In genomic region chr11:82016181-82016780, GRCm38 (mm10) we compare ENCODE assay signal across 25 mouse cellular contexts. TPM values are rescaled to one million over a fixed set of nuclear protein-coding genes. Genes with fewer than 3 reads are reported as not detected.
DNase-seq lines count a peak whose midpoint lies in the region; ATAC-seq and TF ChIP-seq lines count a peak whose summit lies in the region.
"Had no signal": no experiment of that assay in that cellular context is flagged by ENCODE, and none has a peak within 500 bp of the region (broad histone marks: within the 10 kb centered on the region; RNA-seq: fewer than 3 reads in every experiment).

No protein-coding gene starts in this region.

- TF ChIP-seq CTCF in gastrocnemius, adult 2 months (IDR thresholded peaks at IDR 0.05) = no peak
- TF ChIP-seq CTCF in forebrain, postnatal 0 days (IDR thresholded peaks at IDR 0.05; ENCODE audit: low read depth) = no peak

- DNase-seq in gastrocnemius, adult 2 months = peak; percentile 67
- DNase-seq in gastrocnemius, postnatal 4 days (ENCODE audit: low spot score in 2 of 2) = no peak
- DNase-seq in urinary bladder, postnatal 14 days (ENCODE audit: low spot score) = peak; percentile 32
- no peak for DNase-seq in urinary bladder, adult 2 months (ENCODE audit: low spot score)
- DNase-seq in heart, postnatal 10 days = peak; percentile 57 to 59
- no peak for DNase-seq in forebrain, postnatal 0 days
- no peak for DNase-seq in thymus, adult 18-20 months
- DNase-seq: cerebellum, adult 18-20 months; cerebellum, postnatal 36 days; liver, embryonic 13.5 days; lung, embryonic 14.5 days; thymus, postnatal 4 days had no signal

- no peaks in the 10 kb centered on the region for H3K4me1 ChIP-seq in forebrain, postnatal 0 days (ENCODE audit: insufficient read depth)
- H3K4me1 ChIP-seq: liver, embryonic 13.5 days; midbrain, embryonic 12.5 days; neural tube, embryonic 13.5 days had no signal

- intact Hi-C loops in gastrocnemius, adult 2 months (cut with DNase I) = no loop called here
- intact Hi-C loops in heart, postnatal 10 days (cut with DNase I) = no loop called here

- WGBS in forebrain, postnatal 0 days = 77% methylated on average over 3 of the region's 3 CpGs

- ATAC-seq in monocyte, adult 5-6 weeks (replicated peaks; ENCODE audit: insufficient number of reproducible peaks, low FRiP score, low TSS enrichment, poor library complexity, severe bottlenecking) = peak; percentile 89
- ATAC-seq in forebrain, postnatal 0 days = no peak
- ATAC-seq: hindbrain, embryonic 16.5 days; intestine, postnatal 0 days had no signal

- no peaks in the 10 kb centered on the region for H3K9me3 ChIP-seq in forebrain, postnatal 0 days (ENCODE audit: low read length)
- H3K9me3 ChIP-seq: embryonic facial prominence, embryonic 15.5 days; heart, embryonic 15.5 days; liver, embryonic 13.5 days; midbrain, embryonic 12.5 days; neural tube, embryonic 13.5 days had no signal

- no peak overlapping the region for H3K4me2 ChIP-seq in forebrain, postnatal 0 days (ENCODE audit: low read depth)
- H3K4me2 ChIP-seq: embryonic facial prominence, embryonic 15.5 days; heart, embryonic 15.5 days; liver, embryonic 13.5 days; lung, embryonic 14.5 days; midbrain, embryonic 12.5 days; neural tube, embryonic 13.5 days had no signal

- H3K4me3 ChIP-seq in gastrocnemius, adult 2 months = no peak overlapping the region
- H3K4me3 ChIP-seq in forebrain, postnatal 0 days (ENCODE audit: low read depth, low read length) = no peak overlapping the region
- H3K4me3 ChIP-seq: embryonic facial prominence, embryonic 15.5 days; heart, embryonic 15.5 days; liver, embryonic 13.5 days; midbrain, embryonic 12.5 days; neural tube, embryonic 13.5 days had no signal

- H3K27ac ChIP-seq in gastrocnemius, adult 2 months = no peak overlapping the region
- no peak overlapping the region for H3K27ac ChIP-seq in forebrain, postnatal 0 days (ENCODE audit: low read depth, low read length)
- H3K27ac ChIP-seq: embryonic facial prominence, embryonic 15.5 days; heart, embryonic 15.5 days; liver, embryonic 13.5 days; midbrain, embryonic 12.5 days; neural tube, embryonic 13.5 days had no signal

- H3K36me3 ChIP-seq in forebrain, postnatal 0 days (ENCODE audit: insufficient read depth) = no peaks in the 10 kb centered on the region
- H3K36me3 ChIP-seq: embryonic facial prominence, embryonic 15.5 days; heart, embryonic 15.5 days; liver, embryonic 13.5 days; midbrain, embryonic 12.5 days; neural tube, embryonic 13.5 days had no signal

- H3K9ac ChIP-seq in forebrain, postnatal 0 days = no peak overlapping the region
- H3K9ac ChIP-seq: embryonic facial prominence, embryonic 15.5 days; heart, embryonic 15.5 days; liver, embryonic 13.5 days; lung, embryonic 14.5 days; midbrain, embryonic 12.5 days; neural tube, embryonic 13.5 days had no signal

- no peaks in the 10 kb centered on the region for H3K27me3 ChIP-seq in forebrain, postnatal 0 days (ENCODE audit: insufficient read depth, low read length)
- H3K27me3 ChIP-seq: embryonic facial prominence, embryonic 15.5 days; heart, embryonic 15.5 days; liver, embryonic 13.5 days; midbrain, embryonic 12.5 days; neural tube, embryonic 13.5 days had no signal

RNA-seq across cellular contexts. Expression of gene Ccl2, which starts 19.1 kb away (rescaled TPM):
- under 1 TPM in 1 of 2 experiments, not detected in 1; 0.41 TPM for total RNA-seq in gastrocnemius, adult 2 months (2021)
- total RNA-seq in gastrocnemius, postnatal 4 days (2021) = 10 to 100 TPM in 1 of 2 experiments, 1 to 10 TPM in 1; 4.8 to 10.3 TPM
- polyA plus RNA-seq in urinary bladder, adult 2 months (2012; rRNA removed) = 6.3 and 6.4 TPM in 2 replicates
- total RNA-seq in heart, postnatal 10 days (2021) = 1 to 10 TPM; 1.2 to 1.8 TPM
- 3.4 to 5.0 TPM in 2 of 3 replicates, not detected in the other for total RNA-seq in monocyte, adult 5-6 weeks (2017)
- total RNA-seq in forebrain, postnatal 0 days (2014; rRNA removed) = 0.85 and 2.4 TPM in 2 replicates
- 1.3 and 1.6 TPM in 2 replicates for polyA plus RNA-seq in forebrain, postnatal 0 days (2015; fragmentation: Nextera tagmentation; extraction: Ambion mirVana)
- total RNA-seq: layer of hippocampus, postnatal 10 days; left cerebral cortex, adult 8-10 months had no signal
- polyA plus RNA-seq: limb, embryonic 11.5 days had no signal

RNA-seq across cellular contexts. Expression of gene Gm17268, which starts 22.1 kb away (rescaled TPM):
- not detected for total RNA-seq in gastrocnemius, adult 2 months (2021)
- not detected for total RNA-seq in gastrocnemius, postnatal 4 days (2021)
- not detected in 2 replicates for polyA plus RNA-seq in urinary bladder, adult 2 months (2012; rRNA removed)
- not detected for total RNA-seq in heart, postnatal 10 days (2021)
- total RNA-seq in monocyte, adult 5-6 weeks (2017) = not detected in 3 replicates
- not detected in 2 replicates for total RNA-seq in forebrain, postnatal 0 days (2014; rRNA removed)
- polyA plus RNA-seq in forebrain, postnatal 0 days (2015; fragmentation: Nextera tagmentation; extraction: Ambion mirVana) = not detected in 2 replicates
- total RNA-seq: adrenal gland, postnatal 4 days; layer of hippocampus, postnatal 10 days; left cerebral cortex, adult 8-10 months had no signal
- polyA plus RNA-seq: embryonic facial prominence, embryonic 15.5 days; heart, embryonic 15.5 days; hindbrain, embryonic 16.5 days; intestine, postnatal 0 days; kidney, embryonic 16.5 days; large intestine, adult 2 months; limb, embryonic 11.5 days; liver, embryonic 13.5 days; lung, embryonic 14.5 days; midbrain, embryonic 12.5 days; neural tube, embryonic 13.5 days had no signal

RNA-seq across cellular contexts. Expression of gene Ccl7, which starts 29.2 kb away (rescaled TPM):
- total RNA-seq in gastrocnemius, adult 2 months (2021) = not detected
- total RNA-seq in gastrocnemius, postnatal 4 days (2021) = 1 to 10 TPM; 3.7 to 4.2 TPM
- polyA plus RNA-seq in urinary bladder, adult 2 months (2012; rRNA removed) = 4.5 and 6.0 TPM in 2 replicates
- total RNA-seq in heart, postnatal 10 days (2021) = 1 to 10 TPM in 1 of 2 experiments, under 1 TPM in 1; 0.34 to 1.0 TPM
- not detected in 3 replicates for total RNA-seq in monocyte, adult 5-6 weeks (2017)
- 0.23 TPM in 1 of 2 replicates, not detected in the other for total RNA-seq in forebrain, postnatal 0 days (2014; rRNA removed)
- polyA plus RNA-seq in forebrain, postnatal 0 days (2015; fragmentation: Nextera tagmentation; extraction: Ambion mirVana) = 1.2 and 3.0 TPM in 2 replicates
- total RNA-seq: adrenal gland, postnatal 4 days; left cerebral cortex, adult 8-10 months had no signal
- polyA plus RNA-seq: limb, embryonic 11.5 days had no signal

RNA-seq across cellular contexts. Expression of gene Ccl11, which starts 41.3 kb away (rescaled TPM):
- 10 to 100 TPM; 21.3 to 22.1 TPM for total RNA-seq in gastrocnemius, adult 2 months (2021)
- 1 to 10 TPM; 5.4 to 6.6 TPM for total RNA-seq in gastrocnemius, postnatal 4 days (2021)
- 29.1 and 31.1 TPM in 2 replicates for polyA plus RNA-seq in urinary bladder, adult 2 months (2012; rRNA removed)
- total RNA-seq in heart, postnatal 10 days (2021) = 1 to 10 TPM in 1 of 2 experiments, under 1 TPM in 1; 0.57 to 1.1 TPM
- not detected in 3 replicates for total RNA-seq in monocyte, adult 5-6 weeks (2017)
- not detected in 2 replicates for total RNA-seq in forebrain, postnatal 0 days (2014; rRNA removed)
- 0.15 TPM in 1 of 2 replicates, not detected in the other for polyA plus RNA-seq in forebrain, postnatal 0 days (2015; fragmentation: Nextera tagmentation; extraction: Ambion mirVana)
- polyA plus RNA-seq: limb, embryonic 11.5 days; midbrain, embryonic 12.5 days had no signal

RNA-seq across cellular contexts. Expression of gene Asic2, which starts 48.0 kb away (rescaled TPM):
- total RNA-seq in gastrocnemius, adult 2 months (2021) = under 1 TPM in 1 of 2 experiments, not detected in 1; 0.10 TPM
- total RNA-seq in gastrocnemius, postnatal 4 days (2021) = under 1 TPM in 1 of 2 experiments, not detected in 1; 0.10 TPM
- polyA plus RNA-seq in urinary bladder, adult 2 months (2012; rRNA removed) = 1.2 and 1.5 TPM in 2 replicates
- total RNA-seq in heart, postnatal 10 days (2021) = not detected
- total RNA-seq in monocyte, adult 5-6 weeks (2017) = not detected in 3 replicates
- 28.9 and 37.2 TPM in 2 replicates for total RNA-seq in forebrain, postnatal 0 days (2014; rRNA removed)
- 11.5 and 15.5 TPM in 2 replicates for polyA plus RNA-seq in forebrain, postnatal 0 days (2015; fragmentation: Nextera tagmentation; extraction: Ambion mirVana)
- polyA plus RNA-seq: heart, embryonic 15.5 days; liver, embryonic 13.5 days had no signal

Comparison
In these comparisons a context has a peak if more than half of its experiments do, and no peak if none do; other contexts are left out.
1. DNase-seq: peak in gastrocnemius, adult 2 months (single experiment), urinary bladder, postnatal 14 days (single experiment) and heart, postnatal 10 days (2 of 2); none in gastrocnemius, postnatal 4 days (0 of 2), urinary bladder, adult 2 months (single experiment), forebrain, postnatal 0 days (single experiment) and thymus, adult 18-20 months (0 of 2).